Mouse (Mus musculus): ENCODE data around the gene Pacrg. TPM values are rescaled to one million over a fixed set of nuclear protein-coding genes. Genes with fewer than 3 reads are reported as not detected.

Gene Pacrg
- total RNA-seq, 2 experiments from 2014 or later: 0.25 to 0.48 TPM

Other genes with a start within 250 kb of the Pacrg start
- gene Prkn, start 73 bp upstream of the Pacrg start, total RNA-seq (2015): 0.52 TPM in 1 of 2 replicates, not detected in the other
- 0.07 TPM in 1 of 2 replicates, not detected in the other for gene Prkn, start 73 bp upstream of the Pacrg start, total RNA-seq (2017)